Mouse (Mus musculus) intestine, postnatal 0 days (tissue): ENCODE results near the gene Slc1a5. TPM values are rescaled to one million over a fixed set of nuclear protein-coding genes. Genes with fewer than 3 reads are reported as not detected.

ENCODE experiments used
- ATAC-seq: fragments of 200-750 bp; cut with Nextera tagmentation; 2 replicates; pipeline ENCODE4 v1.8.0; 2017; ENCODE audit warnings: mild to moderate bottlenecking, moderate TSS enrichment, moderate library complexity
- H3K27ac ChIP-seq: fragments of 300-500 bp; sonication (generic); 2 replicates; pipeline ENCODE4 v1.5.1; 2014; ENCODE audit warnings: mild to moderate bottlenecking, low read depth, low read length, moderate library complexity
- H3K27me3 ChIP-seq: fragments of 300-500 bp; sonication (generic); replicated peaks from 2 replicates; pipeline ENCODE4 v1.6.1; 2014; ENCODE audit warnings: low read length, mixed read lengths; ENCODE audit not compliant: control insufficient read depth, insufficient read depth
- H3K36me3 ChIP-seq: fragments of 300-500 bp; sonication (generic); 2 replicates; pipeline ENCODE4 v1.6.1; 2014; ENCODE audit warnings: mild to moderate bottlenecking, moderate library complexity; ENCODE audit not compliant: control insufficient read depth, insufficient read depth
- H3K4me1 ChIP-seq: fragments of 300-500 bp; sonication (generic); replicated peaks from 2 replicates; pipeline ENCODE4 v1.6.1; 2014; ENCODE audit warnings: antibody characterized with exemption, low read length, mixed read lengths; ENCODE audit not compliant: control insufficient read depth, insufficient read depth
- H3K4me2 ChIP-seq: fragments of 300-500 bp; sonication (generic); replicated peaks from 2 replicates; pipeline ENCODE4 v1.6.1; 2014; ENCODE audit warnings: low read depth, mild to moderate bottlenecking, moderate library complexity
- H3K4me3 ChIP-seq: fragments of 300-500 bp; sonication (generic); 2 replicates; pipeline ENCODE4 v1.5.1; 2014; ENCODE audit warnings: low read depth, low read length
- H3K9ac ChIP-seq: fragments of 300-500 bp; sonication (generic); 2 replicates; pipeline ENCODE4 v1.6.1; 2014; ENCODE audit warnings: mild to moderate bottlenecking, low read depth, low read length
- H3K9me3 ChIP-seq: fragments of 300-500 bp; sonication (generic); 2 replicates; pipeline ENCODE4 v1.6.1; 2016; ENCODE audit warnings: mixed run types; ENCODE audit not compliant: control insufficient read depth
- CTCF ChIP-seq: sonication (generic); IDR thresholded peaks from 2 replicates; pipeline ENCODE4 v1.5.1; 2016; ENCODE audit warnings: low read depth, mild to moderate bottlenecking, control low read depth, antibody characterized with exemption, moderate library complexity
- WGBS: fragments of 180-500 bp; shearing (Covaris S2); extraction: QIAGEN DNeasy Blood & Tissue Kit; methylation state at CpG from one replicate; pipeline ENCODE4 v1.1.7; 2014; 5-methylcytosine and 5-hydroxymethylcytosine counted together
- polyA plus RNA-seq: library from polyadenylated mRNA; unstranded; fragments of >200 nt; fragmentation: Nextera tagmentation; extraction: Ambion mirVana; gene quantifications from 2 replicates; pipeline ENCODE4 v1.2.1, GENCODE M21; 2015

The Slc1a5 gene
- polyA plus RNA-seq, 1 experiment from 2014 or later, result 19.8 TPM

DNA sequence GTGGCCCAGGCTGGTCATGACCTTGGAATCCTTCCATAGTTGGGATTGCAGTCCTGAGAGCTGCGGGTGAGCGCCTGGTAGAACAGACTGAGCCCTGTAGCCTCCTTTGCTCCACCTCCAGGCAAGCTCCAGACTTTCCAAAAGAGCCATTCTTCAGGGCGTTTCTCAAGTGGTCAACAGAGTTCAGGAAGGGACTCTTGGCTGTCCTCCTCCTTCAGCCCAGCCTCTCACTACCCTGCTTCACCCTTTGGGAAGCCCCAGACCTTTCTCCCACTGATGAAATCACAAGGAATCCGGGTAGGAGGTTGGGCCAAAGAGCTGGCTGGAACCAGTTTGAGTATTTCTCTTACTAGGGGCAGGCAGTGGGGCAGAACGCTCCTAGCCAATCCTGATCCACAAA, 1.1 kb upstream of the Slc1a5 start:
- H3K4me2 ChIP-seq, result no peak overlapping the region
- H3K36me3 ChIP-seq, result no peaks in the 10 kb centered on the region
- H3K4me1 ChIP-seq, result peaks cover 8% of the 10 kb centered on the region
- no peak for TF ChIP-seq CTCF
- ATAC-seq, result no peak
- no peaks in the 10 kb centered on the region for H3K27me3 ChIP-seq
- 62% methylated on average over 5 of the region's 5 CpGs for WGBS
- no peak overlapping the region for H3K9ac ChIP-seq
- no peaks in the 10 kb centered on the region for H3K9me3 ChIP-seq
- H3K27ac ChIP-seq, result no peak overlapping the region
- H3K4me3 ChIP-seq, result no peak overlapping the region

DNA sequence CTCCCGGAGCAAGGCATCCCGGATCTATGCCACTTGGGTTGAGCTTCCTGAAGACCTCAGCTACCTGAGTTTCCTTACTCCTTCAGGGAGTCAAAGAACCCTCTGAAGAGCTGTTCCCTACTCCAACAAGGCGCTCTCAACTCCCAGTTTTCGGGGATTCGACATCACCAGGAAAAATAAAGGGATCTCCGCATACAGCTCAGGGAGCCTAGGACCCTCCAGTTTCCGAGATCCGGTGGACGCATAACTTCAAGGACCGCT, 345 bp downstream of the Slc1a5 start:
- no peaks in the 10 kb centered on the region for H3K9me3 ChIP-seq
- peaks cover 8% of the 10 kb centered on the region for H3K4me1 ChIP-seq
- 0 out of 2 replicates have a peak, but pooled peaks cover 1% of the 10 kb centered on the region for H3K36me3 ChIP-seq
- H3K9ac ChIP-seq, result peak overlapping the region; percentile 66
- peak; percentile 23 for ATAC-seq
- peak overlapping the region; percentile 65 for H3K4me3 ChIP-seq
- no peak for TF ChIP-seq CTCF
- WGBS, result 0% methylated on average over 10 of the region's 10 CpGs
- no peaks in the 10 kb centered on the region for H3K27me3 ChIP-seq
- 0 out of 2 replicates have a peak overlapping the region, but pooled peaks have one; percentile 5 for H3K27ac ChIP-seq
- H3K4me2 ChIP-seq, result peak overlapping the region; percentile 100

DNA sequence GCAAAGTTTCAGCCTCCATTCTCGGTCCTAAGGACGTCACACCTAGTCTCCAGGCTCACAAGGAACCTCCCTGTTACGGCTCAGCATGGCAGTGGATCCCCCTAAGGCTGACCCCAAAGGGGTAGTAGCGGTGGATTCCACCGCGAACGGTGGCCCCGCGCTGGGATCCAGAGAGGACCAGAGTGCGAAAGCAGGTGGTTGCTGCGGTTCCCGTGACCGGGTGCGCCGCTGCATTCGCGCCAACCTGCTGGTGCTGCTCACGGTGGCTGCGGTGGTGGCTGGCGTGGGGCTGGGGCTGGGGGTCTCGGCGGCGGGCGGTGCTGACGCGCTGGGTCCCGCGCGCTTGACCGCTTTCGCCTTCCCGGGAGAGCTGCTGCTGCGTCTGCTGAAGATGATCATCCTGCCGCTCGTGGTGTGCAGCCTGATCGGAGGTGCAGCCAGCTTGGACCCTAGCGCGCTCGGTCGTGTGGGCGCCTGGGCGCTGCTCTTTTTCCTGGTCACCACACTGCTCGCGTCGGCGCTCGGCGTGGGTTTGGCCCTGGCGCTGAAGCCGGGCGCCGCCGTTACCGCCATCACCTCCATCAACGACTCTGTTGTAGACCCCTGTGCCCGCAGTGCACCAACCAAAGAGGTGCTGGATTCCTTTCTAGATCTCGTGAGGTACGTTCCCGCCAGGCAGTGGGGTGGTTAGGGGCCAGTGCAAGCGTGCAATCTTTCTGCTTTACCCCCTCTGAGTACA, 845 bp downstream of the Slc1a5 start:
- ATAC-seq, result peak; percentile 16; the same call in 1 of the 2 replicates
- TF ChIP-seq CTCF, result no peak
- Histone ChIP-seq H3K9ac (peak overlapping the region; percentile 66), H3K27me3 (no peaks in the 10 kb centered on the region), H3K36me3 (0 out of 2 replicates have a peak, but pooled peaks cover 6% of the 10 kb centered on the region), H3K27ac (0 out of 2 replicates have a peak overlapping the region, but pooled peaks have one; percentile 5), H3K4me1 (peaks cover 8% of the 10 kb centered on the region), H3K4me3 (peak overlapping the region; percentile 65), H3K9me3 (no peaks in the 10 kb centered on the region), H3K4me2 (peak overlapping the region; percentile 100)
- WGBS, result under 1% methylated on average over 60 of the region's 60 CpGs

DNA sequence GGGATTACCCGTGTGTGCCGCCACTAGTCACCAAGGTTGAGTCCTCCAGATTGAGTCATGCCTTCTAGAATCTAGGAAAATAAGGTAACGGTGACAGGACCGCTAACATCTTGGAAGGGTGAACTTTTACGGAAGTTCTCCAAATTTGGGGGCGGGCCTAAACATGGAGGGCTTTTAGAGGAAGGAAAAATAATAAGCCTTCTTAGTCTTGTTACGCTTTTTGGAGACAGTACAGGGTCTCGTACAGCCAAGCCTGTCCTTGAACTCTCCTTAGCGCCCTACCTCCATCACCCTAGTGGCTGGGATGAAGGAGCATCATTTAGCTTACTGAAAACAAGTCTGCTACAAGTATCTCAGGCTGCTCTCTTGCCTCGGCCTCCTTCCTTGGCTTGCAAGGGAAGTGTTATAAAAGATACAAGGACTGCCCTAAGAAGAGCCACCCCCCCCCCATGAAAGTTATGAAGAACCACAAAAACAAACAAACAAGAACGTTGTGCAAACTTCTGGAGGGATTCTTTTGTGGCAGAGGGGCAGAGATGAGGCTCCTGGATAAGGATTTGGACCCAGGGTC, 1.5 kb downstream of the Slc1a5 start:
- H3K27ac ChIP-seq, result no peak overlapping the region
- no peak for ATAC-seq
- no peaks in the 10 kb centered on the region for H3K27me3 ChIP-seq
- 6% methylated on average over 11 of the region's 11 CpGs for WGBS
- H3K36me3 ChIP-seq, result peaks cover 6% of the 10 kb centered on the region; the same call in 1 of the 2 replicates
- peak overlapping the region; percentile 65 for H3K4me3 ChIP-seq
- H3K4me1 ChIP-seq, result peaks cover 8% of the 10 kb centered on the region
- H3K9ac ChIP-seq, result peak overlapping the region; percentile 66
- H3K9me3 ChIP-seq, result no peaks in the 10 kb centered on the region
- no peak for TF ChIP-seq CTCF
- H3K4me2 ChIP-seq, result peak overlapping the region; percentile 100

DNA sequence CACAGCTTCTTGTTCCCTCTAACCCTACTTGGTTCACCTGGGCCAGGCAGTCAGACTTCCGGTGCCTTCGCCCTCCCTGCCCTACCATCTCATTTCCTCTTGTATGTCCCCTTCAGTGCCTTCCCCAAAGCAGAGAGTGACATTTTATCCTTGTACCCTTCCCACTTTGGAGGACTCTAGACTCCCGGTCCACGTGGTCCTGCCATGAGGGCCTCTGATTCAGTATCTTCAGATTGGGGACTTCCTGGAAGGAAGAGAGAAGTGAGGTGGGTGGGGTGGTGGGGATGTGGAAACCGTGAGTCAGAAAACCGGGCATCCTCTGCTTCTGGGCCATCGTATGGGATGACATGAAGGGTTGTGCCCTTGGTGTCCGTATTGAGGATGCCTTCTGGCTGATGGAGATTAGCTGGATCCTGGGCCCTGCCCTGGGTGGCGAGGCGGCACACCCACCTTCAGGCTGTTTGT, 2.1 kb downstream of the Slc1a5 start:
- Histone ChIP-seq H3K9me3 (no peaks in the 10 kb centered on the region), H3K27ac (no peak overlapping the region), H3K4me1 (peaks cover 8% of the 10 kb centered on the region), H3K36me3 (peaks cover 6% of the 10 kb centered on the region; the same call in 1 of the 2 replicates), H3K27me3 (no peaks in the 10 kb centered on the region), H3K9ac (no peak overlapping the region), H3K4me2 (peak overlapping the region; percentile 100), H3K4me3 (peak overlapping the region; percentile 65)
- WGBS, result 26% methylated on average over 10 of the region's 10 CpGs
- no peak for ATAC-seq
- TF ChIP-seq CTCF, result no peak

DNA sequence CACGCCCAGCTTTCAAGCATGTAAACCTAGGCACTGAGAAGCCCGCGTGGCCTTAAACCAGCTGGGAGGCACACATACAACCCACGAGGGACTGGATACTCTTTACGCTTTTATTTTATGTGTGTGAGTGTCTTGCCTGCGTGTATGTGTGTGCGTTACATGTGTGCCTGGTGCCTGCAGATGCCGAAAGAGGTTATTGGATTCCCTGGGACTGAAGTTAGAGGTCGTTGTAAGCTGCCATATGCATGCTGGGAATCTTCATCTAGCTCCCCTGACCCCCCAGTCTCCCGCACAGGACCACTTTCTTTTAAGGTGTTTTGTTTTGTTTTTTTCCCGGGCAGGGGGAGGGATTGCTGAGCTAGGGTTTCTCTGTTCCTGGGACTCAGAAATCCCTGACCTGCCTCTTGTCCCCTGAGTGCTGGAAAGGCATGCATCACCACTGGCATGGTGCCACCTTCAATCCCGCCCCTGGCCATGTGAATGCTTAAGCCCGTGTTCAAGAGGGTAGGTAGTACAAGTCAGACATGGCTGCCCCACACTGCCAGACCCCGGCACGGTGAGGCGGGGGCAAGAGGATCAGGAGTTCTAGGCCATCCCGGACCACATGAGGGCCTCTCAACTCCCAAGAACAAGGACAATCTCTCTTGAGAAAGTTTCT, 2.7 kb downstream of the Slc1a5 start:
- Histone ChIP-seq H3K27me3 (no peaks in the 10 kb centered on the region), H3K4me2 (peak overlapping the region; percentile 100), H3K27ac (no peak overlapping the region), H3K4me3 (peak overlapping the region; percentile 65), H3K9ac (no peak overlapping the region), H3K4me1 (peaks cover 8% of the 10 kb centered on the region), H3K36me3 (peaks cover 6% of the 10 kb centered on the region; the same call in 1 of the 2 replicates), H3K9me3 (no peaks in the 10 kb centered on the region)
- 41% methylated on average over 17 of the region's 17 CpGs for WGBS
- ATAC-seq, result no peak
- TF ChIP-seq CTCF, result no peak
